Comparison of ENCODE assay signal across 11 mouse cellular contexts in genomic region chr5:35103528-35103927, GRCm38 (mm10). TPM values are rescaled to one million over a fixed set of nuclear protein-coding genes. Genes with fewer than 3 reads are reported as not detected.
DNase-seq lines count a peak whose midpoint lies in the region; ATAC-seq and TF ChIP-seq lines count a peak whose summit lies in the region.
"Had no signal": no experiment of that assay in that cellular context is flagged by ENCODE, and none has a peak within 500 bp of the region (broad histone marks: within the 10 kb centered on the region; RNA-seq: fewer than 3 reads in every experiment).

No protein-coding gene starts in this region.

- peaks cover 34% of the 10 kb centered on the region for H3K36me3 ChIP-seq in heart, embryonic 15.5 days
- peaks cover 15% of the 10 kb centered on the region; the same call in 1 of the 2 replicates for H3K36me3 ChIP-seq in ES-Bruce4 (ENCODE audit: control insufficient read depth, insufficient read depth, low read length, poor library complexity, severe bottlenecking)
- H3K36me3 ChIP-seq in forebrain, embryonic 15.5 days: peaks cover 39% of the 10 kb centered on the region
- peaks cover 31% of the 10 kb centered on the region for H3K36me3 ChIP-seq in liver, embryonic 14.5 days (replicated peaks; ENCODE audit: control insufficient read depth, insufficient read depth, low read depth)

- peak overlapping the region; percentile 84 for H3K4me2 ChIP-seq in heart, embryonic 15.5 days
- peak overlapping the region; percentile 56 for H3K4me2 ChIP-seq in forebrain, embryonic 15.5 days (replicated peaks)
- peak overlapping the region; percentile 92 for H3K4me2 ChIP-seq in liver, embryonic 14.5 days (ENCODE audit: low read depth)

- no peak for TF ChIP-seq CTCF in ES-Bruce4 (IDR thresholded peaks at IDR 0.05; ENCODE audit: low read depth, low read length)
- no peak for TF ChIP-seq CTCF in liver, embryonic 14.5 days (IDR thresholded peaks at IDR 0.05; ENCODE audit: low read depth)

- H3K4me3 ChIP-seq in heart, embryonic 15.5 days: peak overlapping the region; percentile 74; the same call in 1 of the 2 replicates
- H3K4me3 ChIP-seq in ES-Bruce4 (ENCODE audit: low read depth, low read length): peak overlapping the region; percentile 45
- H3K4me3 ChIP-seq in forebrain, embryonic 15.5 days: peak overlapping the region; percentile 73; the same call in 1 of the 2 replicates
- peak overlapping the region; percentile 74 to 96 for H3K4me3 ChIP-seq in liver, embryonic 14.5 days (ENCODE audit: insufficient read depth in 1 of 2, low read depth in 2 of 2, low read length in 2 of 2)

- TF ChIP-seq EP300 in ES-Bruce4 (IDR thresholded peaks at IDR 0.05; ENCODE audit: insufficient read depth, low read depth, low read length): peak; percentile 69; the same call in 1 of the 2 replicates
- peak; percentile 37; the same call in 1 of the 2 replicates for TF ChIP-seq EP300 in liver, embryonic 14.5 days (IDR thresholded peaks at IDR 0.05; ENCODE audit: low read depth)

- no peak overlapping the region for H3K27ac ChIP-seq in heart, embryonic 15.5 days
- peak overlapping the region; percentile 78 for H3K27ac ChIP-seq in ES-Bruce4 (ENCODE audit: insufficient read depth, low read length)
- H3K27ac ChIP-seq in forebrain, embryonic 15.5 days (replicated peaks): no peak overlapping the region
- no peak overlapping the region for H3K27ac ChIP-seq in liver, embryonic 14.5 days

- intact Hi-C loops in heart, postnatal 10 days (cut with DNase I): no loop called here

- no peak overlapping the region for H3K9ac ChIP-seq in heart, embryonic 15.5 days
- no peak overlapping the region for H3K9ac ChIP-seq in ES-Bruce4 (ENCODE audit: low read depth, poor library complexity, severe bottlenecking)
- H3K9ac ChIP-seq in forebrain, embryonic 15.5 days (replicated peaks): no peak overlapping the region
- H3K9ac ChIP-seq in liver, embryonic 14.5 days (replicated peaks): peak overlapping the region; percentile 41

- no peak for TF ChIP-seq POLR2A in ES-Bruce4 (IDR thresholded peaks at IDR 0.05; ENCODE audit: insufficient read depth, low read length)

- H3K9me3 ChIP-seq in heart, embryonic 15.5 days (replicated peaks): no peaks in the 10 kb centered on the region
- H3K9me3 ChIP-seq in ES-Bruce4 (replicated peaks; ENCODE audit: control insufficient read depth, insufficient read depth, low read length, poor library complexity, severe bottlenecking): no peaks in the 10 kb centered on the region
- no peaks in the 10 kb centered on the region for H3K9me3 ChIP-seq in forebrain, embryonic 15.5 days
- H3K9me3 ChIP-seq in liver, embryonic 14.5 days (ENCODE audit: control insufficient read depth, low read length): no peaks in the 10 kb centered on the region

- no peak for DNase-seq in heart, postnatal 10 days
- DNase-seq in liver, embryonic 14.5 days (ENCODE audit: low read depth in 3 of 3, low spot score in 3 of 3): peak in 2 of 3 experiments; percentile 42 to 44
- DNase-seq in adrenal gland, postnatal 25 days: no peak
- no peak for DNase-seq in cerebellum, adult 9-10 months
- DNase-seq in spleen, postnatal 14 days (ENCODE audit: low spot score in 2 of 2): no peak
- DNase-seq: cerebellum, postnatal 36 days; gastrocnemius, postnatal 10 days had no signal

- no peak for ATAC-seq in heart, embryonic 15.5 days (replicated peaks; ENCODE audit: insufficient number of reproducible peaks, insufficient read depth, low FRiP score, low read depth)
- no peak for ATAC-seq in forebrain, embryonic 15.5 days (replicated peaks)
- peak; percentile 17; the same call in 1 of the 2 replicates for ATAC-seq in liver, embryonic 14.5 days (ENCODE audit: insufficient read depth)

- H3K27me3 ChIP-seq in heart, embryonic 15.5 days: peaks cover 4% of the 10 kb centered on the region; the same call in 1 of the 2 replicates
- H3K27me3 ChIP-seq in ES-Bruce4 (ENCODE audit: control insufficient read depth, insufficient read depth, low read length, poor library complexity, severe bottlenecking): no peaks in the 10 kb centered on the region
- no peaks in the 10 kb centered on the region for H3K27me3 ChIP-seq in forebrain, embryonic 15.5 days
- no peaks in the 10 kb centered on the region for H3K27me3 ChIP-seq in liver, embryonic 14.5 days (ENCODE audit: control insufficient read depth, insufficient read depth, low read length)

- 44% methylated on average over 2 of the region's 2 CpGs for WGBS in heart, embryonic 15.5 days
- 91% methylated on average over 2 of the region's 2 CpGs for WGBS in forebrain, embryonic 15.5 days
- 22% methylated on average over 2 of the region's 2 CpGs for WGBS in liver, embryonic 14.5 days (ENCODE audit: insufficient replicate concordance)

- H3K4me1 ChIP-seq in heart, embryonic 15.5 days (replicated peaks): peaks cover 25% of the 10 kb centered on the region
- H3K4me1 ChIP-seq in ES-Bruce4 (ENCODE audit: control insufficient read depth, insufficient read depth, low read length): peaks cover 5% of the 10 kb centered on the region
- H3K4me1 ChIP-seq in forebrain, embryonic 15.5 days: peaks cover 27% of the 10 kb centered on the region
- H3K4me1 ChIP-seq in liver, embryonic 14.5 days (replicated peaks; ENCODE audit: control insufficient read depth in 2 of 2, insufficient read depth in 2 of 2, low read length in 1 of 2): peaks cover 19 to 21% of the 10 kb centered on the region in 2 experiments

RNA-seq across cellular contexts. Expression of gene Lrpap1, which starts 2.0 kb away (rescaled TPM):
- 92.4 and 118 TPM in 2 replicates for polyA plus RNA-seq in heart, embryonic 15.5 days (2015; fragmentation: Nextera tagmentation; extraction: Ambion mirVana)
- total RNA-seq in heart, postnatal 10 days (2021): 10 to 100 TPM; 52.6 to 58.3 TPM
- polyA plus RNA-seq in ES-Bruce4 (2011; ENCODE audit: insufficient read depth, insufficient read length, low read depth, missing spikeins): 115 and 127 TPM in 2 replicates
- polyA plus RNA-seq in forebrain, embryonic 15.5 days (2015; fragmentation: Nextera tagmentation; extraction: Ambion mirVana): 146 and 152 TPM in 2 replicates
- 17.7 and 22.7 TPM in 2 replicates for polyA plus RNA-seq in liver, embryonic 14.5 days (2012; rRNA removed)
- 72.6 and 80.2 TPM in 2 replicates for polyA plus RNA-seq in liver, embryonic 14.5 days (2014; fragmentation: Nextera tagmentation; extraction: Ambion mirVana)
- 105 and 120 TPM in 2 replicates for total RNA-seq in adrenal gland, postnatal 25 days (2021)

RNA-seq across cellular contexts. Expression of gene Dok7, which starts 47.0 kb away (rescaled TPM):
- polyA plus RNA-seq in heart, embryonic 15.5 days (2015; fragmentation: Nextera tagmentation; extraction: Ambion mirVana): 11.3 and 12.9 TPM in 2 replicates
- 10 to 100 TPM; 32.3 to 52.6 TPM for total RNA-seq in heart, postnatal 10 days (2021)
- polyA plus RNA-seq in ES-Bruce4 (2011; ENCODE audit: insufficient read depth, insufficient read length, low read depth, missing spikeins): 0.26 TPM in 1 of 2 replicates, not detected in the other
- polyA plus RNA-seq in forebrain, embryonic 15.5 days (2015; fragmentation: Nextera tagmentation; extraction: Ambion mirVana): 7.2 and 7.9 TPM in 2 replicates
- polyA plus RNA-seq in liver, embryonic 14.5 days (2012; rRNA removed): 0.02 TPM in 2 replicates
- polyA plus RNA-seq in liver, embryonic 14.5 days (2014; fragmentation: Nextera tagmentation; extraction: Ambion mirVana): 0.04 TPM in 1 of 2 replicates, not detected in the other
- 8.7 and 17.1 TPM in 2 replicates for total RNA-seq in adrenal gland, postnatal 25 days (2021)
- total RNA-seq: neutrophil, adult 5-6 weeks had no signal

Comparison
In these comparisons a context has a peak if more than half of its experiments do, and no peak if none do; other contexts are left out.
1. DNase-seq: peak in liver, embryonic 14.5 days (2 of 3); none in heart, postnatal 10 days (0 of 2), adrenal gland, postnatal 25 days (single experiment), cerebellum, adult 9-10 months (single experiment) and spleen, postnatal 14 days (0 of 2).
2. Peak in every context shown above with its lines, with median percentiles within 50 percentile points of each other: H3K4me2 ChIP-seq and H3K4me3 ChIP-seq.